Mouse (Mus musculus) liver, embryonic 12.5 days (tissue): ENCODE measurements around the gene Ltbp2. TPM values are rescaled to one million over a fixed set of nuclear protein-coding genes. Genes with fewer than 3 reads are reported as not detected.

Experiments used
- ATAC-seq: fragments of 200-750 bp; cut with Nextera tagmentation; 2 replicates; pipeline ENCODE4 v1.8.0; 2017; ENCODE audit warnings: moderate number of reproducible peaks, mild to moderate bottlenecking, moderate library complexity
- H3K27ac ChIP-seq: fragments of 300-500 bp; sonication (generic); 2 replicates; pipeline ENCODE4 v1.5.1; 2016; ENCODE audit warnings: mild to moderate bottlenecking
- H3K27me3 ChIP-seq: fragments of 300-500 bp; sonication (generic); replicated peaks from 2 replicates; pipeline ENCODE4 v1.6.1; 2016; ENCODE audit warnings: mild to moderate bottlenecking, moderate library complexity
- H3K36me3 ChIP-seq: fragments of 300-500 bp; sonication (generic); 2 replicates; pipeline ENCODE4 v1.6.1; 2016; ENCODE audit warnings: mild to moderate bottlenecking, moderate library complexity
- H3K4me1 ChIP-seq: fragments of 300-500 bp; sonication (generic); 2 replicates; pipeline ENCODE4 v1.6.1; 2016
- H3K4me2 ChIP-seq: fragments of 300-500 bp; sonication (generic); 2 replicates; pipeline ENCODE4 v1.6.1; 2016; ENCODE audit warnings: mild to moderate bottlenecking, moderate library complexity
- H3K4me3 ChIP-seq: fragments of 300-500 bp; sonication (generic); 2 replicates; pipeline ENCODE4 v1.5.1; 2016; ENCODE audit warnings: mild to moderate bottlenecking, moderate library complexity
- H3K9ac ChIP-seq: fragments of 300-500 bp; sonication (generic); 2 replicates; pipeline ENCODE4 v1.6.1; 2016; ENCODE audit warnings: mild to moderate bottlenecking, moderate library complexity
- H3K9me3 ChIP-seq: fragments of 300-500 bp; sonication (generic); replicated peaks from 2 replicates; pipeline ENCODE4 v1.6.1; 2016; ENCODE audit warnings: mild to moderate bottlenecking, moderate library complexity
- WGBS: fragments of 180-500 bp; shearing (Covaris S2); methylation state at CpG from one replicate; pipeline ENCODE4 v1.1.7; 2016; ENCODE audit not compliant: insufficient replicate concordance; 5-methylcytosine and 5-hydroxymethylcytosine counted together
- polyA plus RNA-seq: library from polyadenylated mRNA; unstranded; fragments of >200 nt; fragmentation: Nextera tagmentation; extraction: Ambion mirVana; gene quantifications from 2 replicates; pipeline ENCODE4 v1.2.1, GENCODE M21; 2016

Gene Ltbp2
- polyA plus RNA-seq, 1 experiment from 2014 or later: 0.39 TPM

GRCm38 (mm10) chr12:84745700-84746099, 130.6 kb downstream of the Ltbp2 start:
- Histone ChIP-seq H3K4me2 (no peak overlapping the region), H3K27me3 (peaks cover 7% of the 10 kb centered on the region; the same call in 1 of the 2 replicates), H3K9me3 (no peaks in the 10 kb centered on the region), H3K4me3 (no peak overlapping the region), H3K27ac (no peak overlapping the region), H3K4me1 (no peaks in the 10 kb centered on the region), H3K9ac (no peak overlapping the region), H3K36me3 (no peaks in the 10 kb centered on the region)
- 61% methylated on average over 4 of the region's 4 CpGs for WGBS
- no peak for ATAC-seq

- WGBS: 77% methylated on average over 10 of the region's 10 CpGs
- Histone ChIP-seq H3K27ac (no peak overlapping the region), H3K4me2 (no peak overlapping the region), H3K9ac (no peak overlapping the region), H3K4me1 (no peaks in the 10 kb centered on the region), H3K4me3 (no peak overlapping the region), H3K9me3 (no peaks in the 10 kb centered on the region), H3K27me3 (peaks cover 4% of the 10 kb centered on the region; the same call in 1 of the 2 replicates), H3K36me3 (no peaks in the 10 kb centered on the region)
- no peak for ATAC-seq
Observed at GRCm38 (mm10) chr12:84743496-84743895, 132.8 kb downstream of the Ltbp2 start.

- H3K36me3 ChIP-seq: no peaks in the 10 kb centered on the region
- no peaks in the 10 kb centered on the region for H3K4me1 ChIP-seq
- ATAC-seq: no peak
- peaks cover 19% of the 10 kb centered on the region for H3K27me3 ChIP-seq
- WGBS: 50% methylated on average over 13 of the region's 13 CpGs
- H3K27ac ChIP-seq: no peak overlapping the region
- H3K4me3 ChIP-seq: no peak overlapping the region
- no peaks in the 10 kb centered on the region for H3K9me3 ChIP-seq
- H3K9ac ChIP-seq: no peak overlapping the region
- H3K4me2 ChIP-seq: no peak overlapping the region
Observed at GRCm38 (mm10) chr12:84733366-84733765, 143.0 kb downstream of the Ltbp2 start.

Other genes starting within 250 kb of the Ltbp2 start
- gene Vrtn, start 235.5 kb downstream of the Ltbp2 start, polyA plus RNA-seq: not detected in 2 replicates
- gene Syndig1l, start 177.7 kb downstream of the Ltbp2 start, polyA plus RNA-seq: not detected in 2 replicates
- gene Npc2, start 103.4 kb downstream of the Ltbp2 start, polyA plus RNA-seq: 23.6 and 24.0 TPM in 2 replicates
- gene Isca2, start 103.3 kb downstream of the Ltbp2 start, polyA plus RNA-seq: 116 and 123 TPM in 2 replicates
- gene Fcf1, start 94.4 kb upstream of the Ltbp2 start, polyA plus RNA-seq: 136 and 138 TPM in 2 replicates
- gene Arel1, start 94.4 kb upstream of the Ltbp2 start, polyA plus RNA-seq: 19.1 and 20.2 TPM in 2 replicates
- 12.4 and 13.7 TPM in 2 replicates for gene Ylpm1, start 119.8 kb upstream of the Ltbp2 start, polyA plus RNA-seq
- gene Prox2, start 234.2 kb upstream of the Ltbp2 start, polyA plus RNA-seq: 3.9 and 4.1 TPM in 2 replicates
- gene Dlst, start 234.3 kb upstream of the Ltbp2 start, polyA plus RNA-seq: 99.5 and 104 TPM in 2 replicates